Mouse (Mus musculus) testis, adult 2 months (tissue): Measurements from ENCODE around the gene Slc10a7.

Source experiments
- CTCF ChIP-seq: fragments of 200-500 bp; IDR thresholded peaks from 2 replicates; pipeline ENCODE4 v1.5.1; 2012; ENCODE audit warnings: low read depth, mild to moderate bottlenecking, inconsistent platforms, low read length, moderate library complexity; ENCODE audit not compliant: control insufficient read depth, insufficient read depth, insufficient replicate concordance
- POLR2A ChIP-seq: fragments of 200-500 bp; IDR thresholded peaks from 2 replicates; pipeline ENCODE4 v1.6.1; 2012; ENCODE audit warnings: low read depth, mild to moderate bottlenecking, inconsistent platforms, low read length, moderate library complexity; ENCODE audit not compliant: control insufficient read depth

DNA sequence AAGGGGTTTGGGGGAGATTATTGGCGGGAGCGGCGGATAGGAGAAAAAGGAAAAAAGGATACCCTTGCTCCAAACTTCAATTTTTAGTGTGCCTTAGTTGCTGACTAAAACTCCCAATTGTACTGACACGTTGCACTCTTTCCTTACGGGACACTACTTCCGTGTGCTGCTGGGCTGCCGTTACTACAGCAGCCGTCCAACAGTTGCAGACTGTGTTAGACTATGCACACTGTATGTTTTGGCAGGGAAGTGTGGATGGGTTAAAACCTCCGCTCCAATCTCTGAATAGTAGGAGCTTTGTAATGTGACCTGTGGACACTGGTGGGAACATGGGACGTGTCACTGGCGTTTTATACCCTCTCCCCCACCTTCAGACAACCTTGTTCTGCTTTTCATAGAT lies 948 bp downstream of the Slc10a7 start:
- TF ChIP-seq CTCF (no peak), POLR2A (no peak; the same call in 1 of the 2 replicates)
